Mouse (Mus musculus) neural tube, embryonic 15.5 days (tissue): ENCODE results near the gene AW551984. TPM values are rescaled to one million over a fixed set of nuclear protein-coding genes. Genes with fewer than 3 reads are reported as not detected.

Source experiments
- ATAC-seq: fragments of 200-750 bp; cut with Nextera tagmentation; 2 replicates; pipeline ENCODE4 v1.8.0; 2017; ENCODE audit warnings: mild to moderate bottlenecking, moderate TSS enrichment, moderate library complexity; ENCODE audit not compliant: low FRiP score
- H3K27ac ChIP-seq: fragments of 300-500 bp; sonication (generic); replicated peaks from 2 replicates; pipeline ENCODE4 v1.5.1; 2015; ENCODE audit warnings: mild to moderate bottlenecking, inconsistent platforms
- H3K27me3 ChIP-seq: fragments of 300-500 bp; sonication (generic); replicated peaks from 2 replicates; pipeline ENCODE4 v1.6.1; 2015; ENCODE audit warnings: inconsistent platforms
- H3K36me3 ChIP-seq: fragments of 300-500 bp; sonication (generic); 2 replicates; pipeline ENCODE4 v1.6.1; 2015; ENCODE audit warnings: inconsistent platforms
- H3K4me1 ChIP-seq: fragments of 300-500 bp; sonication (generic); 2 replicates; pipeline ENCODE4 v1.6.1; 2015; ENCODE audit warnings: inconsistent platforms
- H3K4me2 ChIP-seq: fragments of 300-500 bp; sonication (generic); 2 replicates; pipeline ENCODE4 v1.6.1; 2015; ENCODE audit warnings: inconsistent platforms, mild to moderate bottlenecking, moderate library complexity
- H3K4me3 ChIP-seq: fragments of 300-500 bp; sonication (generic); replicated peaks from 2 replicates; pipeline ENCODE4 v1.5.1; 2015; ENCODE audit warnings: mild to moderate bottlenecking, inconsistent platforms
- H3K9ac ChIP-seq: fragments of 300-500 bp; sonication (generic); replicated peaks from 2 replicates; pipeline ENCODE4 v1.6.1; 2015; ENCODE audit warnings: mild to moderate bottlenecking, inconsistent platforms
- H3K9me3 ChIP-seq: fragments of 300-500 bp; sonication (generic); replicated peaks from 2 replicates; pipeline ENCODE4 v1.6.1; 2016; ENCODE audit warnings: inconsistent platforms
- WGBS: fragments of 180-500 bp; shearing (Covaris S2); methylation state at CpG from one replicate; pipeline ENCODE4 v1.1.7; 2015; ENCODE audit warnings: mixed read lengths; 5-methylcytosine and 5-hydroxymethylcytosine counted together
- polyA plus RNA-seq: library from polyadenylated mRNA; unstranded; fragments of >200 nt; fragmentation: Nextera tagmentation; extraction: Ambion mirVana; gene quantifications from 2 replicates; pipeline ENCODE4 v1.2.1, GENCODE M21; 2015

AW551984 gene
- polyA plus RNA-seq: 169 and 187 TPM in 2 replicates

DNA sequence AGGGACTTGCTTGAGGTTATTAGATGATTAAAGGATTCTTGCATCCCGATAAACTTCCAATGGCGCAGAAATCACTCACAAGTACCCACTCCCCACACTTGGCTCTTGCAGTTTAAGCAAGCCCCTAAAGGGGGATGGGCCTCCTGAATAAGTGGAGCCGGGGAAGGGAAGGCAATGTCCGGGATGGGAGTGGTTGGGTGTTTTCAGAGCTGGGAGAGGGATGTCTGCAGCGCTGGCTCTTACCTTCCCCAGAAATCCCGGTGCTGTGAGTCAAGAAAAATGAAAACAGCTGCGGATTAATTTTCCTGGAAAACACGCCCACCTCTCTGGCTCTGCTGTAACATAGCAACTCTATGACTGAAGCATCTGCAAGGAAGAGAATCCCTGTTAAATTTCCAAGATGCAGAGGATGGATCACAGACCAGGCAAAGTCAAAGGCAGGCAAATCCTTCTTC is at the start of gene AW551984:
TSS of gene AW551984 (minus strand) at position 405 of the 455 bp plus-strand sequence.
- H3K9me3 ChIP-seq: no peaks in the 10 kb centered on the region
- peak within 1 kb of the TSS; percentile 54 for H3K9ac ChIP-seq
- peak; percentile 53 for ATAC-seq
- H3K27ac ChIP-seq: peak within 1 kb of the TSS; percentile 83
- under 1% methylated on average over 8 of the region's 8 CpGs for WGBS
- H3K4me2 ChIP-seq: peak within 1 kb of the TSS; percentile 93
- peaks cover 14% of the 10 kb centered on the region for H3K4me1 ChIP-seq
- H3K36me3 ChIP-seq: peaks cover 6% of the 10 kb centered on the region
- H3K4me3 ChIP-seq: peak within 1 kb of the TSS; percentile 50
- no peaks in the 10 kb centered on the region for H3K27me3 ChIP-seq

DNA sequence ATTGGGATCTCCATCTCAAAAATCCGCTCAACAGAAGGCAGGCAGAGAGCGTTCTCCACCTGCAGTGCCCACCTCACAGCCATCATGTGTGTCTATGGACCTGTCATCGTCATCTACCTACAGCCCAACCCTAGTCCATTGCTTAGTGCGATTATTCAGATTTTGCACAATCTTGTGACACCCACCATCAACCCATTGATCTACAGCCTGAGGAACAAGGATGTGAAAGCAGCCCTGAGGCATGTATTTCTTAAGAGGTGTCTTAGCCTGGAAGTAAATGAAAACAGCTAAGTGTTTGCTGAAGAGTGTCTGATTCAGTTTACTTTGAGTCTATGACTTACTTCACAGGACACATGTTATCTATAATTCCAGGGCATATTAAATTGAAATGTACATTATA is 43.2 kb upstream of the AW551984 start:
- ATAC-seq: no peak
- WGBS: 92% methylated on average over 4 of the region's 4 CpGs

DNA sequence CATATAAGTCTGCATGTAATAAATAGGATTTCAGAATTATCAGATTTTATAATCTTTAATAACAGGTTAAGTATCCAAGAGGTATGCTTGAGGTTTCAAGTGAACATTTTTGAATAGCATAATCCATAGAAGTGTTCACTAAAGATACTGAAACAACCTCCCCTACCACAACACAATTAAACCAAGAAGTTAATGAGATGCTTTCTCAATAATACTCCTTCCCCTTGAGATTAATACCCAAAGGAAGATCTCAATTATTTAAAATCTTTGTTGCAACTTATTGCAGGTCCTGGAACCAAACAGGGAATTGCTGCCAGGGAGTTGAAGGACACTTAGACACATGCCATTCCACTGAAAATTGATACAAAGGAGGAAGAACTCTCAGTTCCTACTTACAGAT is 40.6 kb upstream of the AW551984 start, which contains the start of gene Olfr961:
TSS of gene Olfr961 (plus strand) at position 301 of the 400 bp plus-strand sequence.
- ATAC-seq: no peak
- H3K9me3 ChIP-seq: no peaks in the 10 kb centered on the region
- no peak within 1 kb of the TSS for H3K4me3 ChIP-seq
- no peak within 1 kb of the TSS for H3K9ac ChIP-seq
- H3K27me3 ChIP-seq: no peaks in the 10 kb centered on the region
- H3K36me3 ChIP-seq: no peaks in the 10 kb centered on the region
- no peaks in the 10 kb centered on the region for H3K4me1 ChIP-seq
- H3K27ac ChIP-seq: no peak within 1 kb of the TSS
- H3K4me2 ChIP-seq: no peak within 1 kb of the TSS

More for the DNA sequence above, 43.2 kb upstream of the AW551984 start:
- Histone ChIP-seq H3K9me3 (no peaks in the 10 kb centered on the region), H3K4me2 (no peak overlapping the region), H3K36me3 (no peaks in the 10 kb centered on the region), H3K9ac (no peak overlapping the region), H3K4me1 (no peaks in the 10 kb centered on the region), H3K27ac (no peak overlapping the region), H3K27me3 (no peaks in the 10 kb centered on the region), H3K4me3 (no peak overlapping the region)

DNA sequence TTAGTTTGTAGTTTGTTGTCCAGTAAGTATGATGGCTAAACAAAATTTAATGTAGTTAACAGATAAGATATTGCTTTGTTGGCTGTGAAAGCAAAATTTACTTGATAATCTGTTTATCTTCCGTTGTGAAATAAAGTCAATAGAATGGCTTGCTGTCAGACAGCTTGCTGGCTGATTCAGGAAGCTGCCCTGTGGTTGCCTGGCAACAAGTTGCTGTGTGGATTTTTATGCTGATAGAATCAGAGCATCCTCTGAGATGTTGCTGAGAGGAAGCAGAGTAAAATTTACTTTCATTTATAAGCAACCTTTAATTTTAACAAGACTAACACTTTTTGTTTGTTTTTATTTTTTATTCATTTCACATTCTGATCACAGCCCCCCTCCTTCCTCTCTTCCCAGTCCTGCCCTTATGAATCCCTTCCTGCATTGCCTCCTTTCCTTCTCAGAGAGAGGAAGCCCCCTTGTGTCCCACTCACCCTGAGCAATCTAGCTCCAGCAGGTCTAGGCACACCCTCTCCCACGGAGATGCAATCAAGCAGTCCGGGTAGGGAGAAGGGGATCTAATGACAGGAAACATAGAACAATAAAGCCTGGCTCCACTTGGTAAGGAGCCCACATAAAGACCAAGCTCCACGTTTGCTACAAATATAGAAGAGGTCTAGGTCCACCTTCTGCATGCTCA is 29.9 kb upstream of the AW551984 start:
- no peak overlapping the region for H3K4me3 ChIP-seq
- no peaks in the 10 kb centered on the region for H3K27me3 ChIP-seq
- H3K9ac ChIP-seq: no peak overlapping the region
- no peaks in the 10 kb centered on the region for H3K36me3 ChIP-seq
- WGBS: 12% methylated on average over 4 of the region's 4 CpGs
- H3K9me3 ChIP-seq: no peaks in the 10 kb centered on the region
- 0 out of 2 replicates have a peak overlapping the region, but pooled peaks have one; percentile 15 for H3K4me2 ChIP-seq
- ATAC-seq: peak; percentile 87
- H3K27ac ChIP-seq: peak overlapping the region; percentile 68; the same call in 1 of the 2 replicates
- H3K4me1 ChIP-seq: peaks cover 3% of the 10 kb centered on the region

DNA sequence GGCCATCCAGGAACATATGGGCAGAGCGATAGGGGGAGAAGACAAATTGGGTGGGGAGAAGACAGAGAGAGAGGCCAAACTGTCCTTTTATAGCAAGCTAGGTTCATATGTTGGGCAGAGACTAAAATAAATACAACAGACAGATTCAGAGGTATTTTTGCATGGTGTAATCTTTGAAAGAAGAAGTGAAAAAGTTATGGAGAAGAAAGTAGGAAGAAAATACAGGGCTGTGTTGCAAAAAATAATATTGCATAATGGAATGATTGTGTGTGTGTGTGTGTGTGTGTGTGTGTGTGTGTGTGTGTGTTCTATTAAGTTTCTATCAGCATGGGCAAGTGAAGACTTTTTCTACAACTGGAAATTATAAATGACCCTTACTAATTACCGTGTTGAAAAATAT is 24.9 kb upstream of the AW551984 start:
- no peak overlapping the region for H3K9ac ChIP-seq
- H3K4me2 ChIP-seq: no peak overlapping the region
- H3K9me3 ChIP-seq: no peaks in the 10 kb centered on the region
- H3K4me3 ChIP-seq: no peak overlapping the region
- peaks cover under 1% of the 10 kb centered on the region; the same call in 1 of the 2 replicates for H3K4me1 ChIP-seq
- H3K27me3 ChIP-seq: no peaks in the 10 kb centered on the region
- no peak overlapping the region for H3K27ac ChIP-seq
- WGBS: 94% methylated on average over 2 of the region's 2 CpGs
- no peak for ATAC-seq
- H3K36me3 ChIP-seq: no peaks in the 10 kb centered on the region

DNA sequence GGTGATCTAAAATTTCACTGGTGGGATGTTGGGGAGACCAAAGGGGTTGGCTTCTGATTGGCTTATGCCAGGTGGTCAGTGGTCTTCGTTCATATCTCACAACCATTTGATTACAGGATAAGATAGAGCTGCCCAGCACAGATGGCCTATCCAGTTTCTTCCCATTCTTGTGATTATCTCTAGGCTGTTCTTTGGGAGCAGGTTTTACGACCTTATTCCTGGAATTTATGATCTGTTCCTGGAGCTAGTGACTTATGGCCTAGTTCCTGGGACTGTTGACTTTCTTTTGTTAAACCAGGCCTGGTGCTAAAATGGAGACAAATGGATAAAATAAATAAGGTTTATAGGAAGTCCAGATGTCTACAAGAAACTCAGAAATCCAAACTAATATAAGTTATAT is 20.5 kb upstream of the AW551984 start:
- H3K4me1 ChIP-seq: no peaks in the 10 kb centered on the region
- no peak overlapping the region for H3K9ac ChIP-seq
- H3K36me3 ChIP-seq: no peaks in the 10 kb centered on the region
- no peaks in the 10 kb centered on the region for H3K9me3 ChIP-seq
- no peak overlapping the region for H3K4me2 ChIP-seq
- no peak overlapping the region for H3K4me3 ChIP-seq
- H3K27me3 ChIP-seq: no peaks in the 10 kb centered on the region
- 52% methylated on average over 2 of the region's 2 CpGs for whole genome bisulfite sequencing
- no peak for ATAC-seq
- H3K27ac ChIP-seq: no peak overlapping the region

DNA sequence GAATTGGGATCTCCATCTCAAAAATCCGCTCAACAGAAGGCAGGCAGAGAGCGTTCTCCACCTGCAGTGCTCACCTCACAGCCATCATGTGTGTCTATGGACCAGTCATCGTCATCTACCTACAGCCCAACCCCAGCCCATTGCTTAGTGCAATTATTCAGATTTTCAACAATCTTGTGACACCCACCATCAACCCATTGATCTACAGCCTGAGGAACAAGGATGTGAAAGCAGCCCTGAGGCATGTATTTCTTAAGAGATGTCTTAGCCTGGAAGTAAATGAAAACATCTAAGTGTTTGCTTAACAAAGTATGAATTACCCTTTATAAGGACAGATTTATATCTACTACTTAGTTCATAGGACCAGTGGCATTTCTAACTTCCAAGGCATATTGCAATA is 19.6 kb upstream of the AW551984 start:
- Histone ChIP-seq H3K4me1 (no peaks in the 10 kb centered on the region), H3K9ac (no peak overlapping the region), H3K9me3 (no peaks in the 10 kb centered on the region; the same call in 1 of the 2 replicates), H3K4me2 (no peak overlapping the region), H3K27me3 (no peaks in the 10 kb centered on the region), H3K36me3 (no peaks in the 10 kb centered on the region), H3K4me3 (no peak overlapping the region), H3K27ac (no peak overlapping the region)
- ATAC-seq: no peak
- 92% methylated on average over 3 of the region's 3 CpGs for WGBS

DNA sequence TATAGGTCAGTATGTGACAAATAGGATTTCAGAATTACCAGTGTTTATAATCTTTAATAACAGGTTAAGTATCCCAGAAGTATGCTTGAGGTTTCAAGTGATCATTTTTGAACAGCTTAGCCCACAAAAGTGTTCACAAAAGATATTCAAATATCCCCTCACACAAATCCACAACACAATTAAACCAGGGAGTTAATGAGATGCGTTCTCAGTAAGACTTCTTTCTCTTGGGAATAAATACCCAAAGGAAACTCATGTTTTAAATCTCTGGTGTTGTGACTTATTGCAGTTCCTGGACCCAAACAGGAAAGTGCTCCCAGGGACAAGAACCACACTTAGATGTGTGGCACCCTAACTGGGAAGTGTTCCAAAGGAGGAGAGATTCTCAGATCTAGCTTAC is 16.9 kb upstream of the AW551984 start, which contains the start of gene Olfr960:
TSS of gene Olfr960 (plus strand) at position 301 of the 400 bp plus-strand sequence.
- no peak within 1 kb of the TSS for H3K9ac ChIP-seq
- no peak within 1 kb of the TSS for H3K4me2 ChIP-seq
- no peak for ATAC-seq
- H3K9me3 ChIP-seq: no peaks in the 10 kb centered on the region; the same call in 1 of the 2 replicates
- no peak within 1 kb of the TSS for H3K4me3 ChIP-seq
- no peaks in the 10 kb centered on the region for H3K36me3 ChIP-seq
- no peaks in the 10 kb centered on the region for H3K4me1 ChIP-seq
- H3K27me3 ChIP-seq: no peaks in the 10 kb centered on the region
- 82% methylated on average over 1 of the region's 1 CpGs for WGBS
- H3K27ac ChIP-seq: no peak within 1 kb of the TSS

DNA sequence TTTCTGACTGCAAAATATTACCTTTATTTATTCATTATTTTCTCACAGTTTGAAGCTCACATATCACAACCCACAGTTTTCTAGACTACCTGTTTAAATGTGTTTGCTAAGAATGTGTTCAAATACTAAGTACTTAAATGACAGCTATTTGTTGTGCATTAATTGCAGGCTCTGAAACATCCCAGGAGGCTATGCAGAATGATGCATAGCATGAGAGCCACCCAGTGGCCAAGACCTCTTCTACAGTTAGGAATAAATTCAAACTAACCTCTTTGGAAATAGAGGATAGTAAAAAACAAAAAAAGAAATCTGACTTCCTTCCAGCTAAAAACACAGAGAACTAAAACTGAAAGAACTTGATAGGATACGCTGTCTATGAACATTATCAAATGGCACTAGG is 7.8 kb upstream of the AW551984 start:
- H3K4me1 ChIP-seq: no peaks in the 10 kb centered on the region
- no peak for ATAC-seq

DNA sequence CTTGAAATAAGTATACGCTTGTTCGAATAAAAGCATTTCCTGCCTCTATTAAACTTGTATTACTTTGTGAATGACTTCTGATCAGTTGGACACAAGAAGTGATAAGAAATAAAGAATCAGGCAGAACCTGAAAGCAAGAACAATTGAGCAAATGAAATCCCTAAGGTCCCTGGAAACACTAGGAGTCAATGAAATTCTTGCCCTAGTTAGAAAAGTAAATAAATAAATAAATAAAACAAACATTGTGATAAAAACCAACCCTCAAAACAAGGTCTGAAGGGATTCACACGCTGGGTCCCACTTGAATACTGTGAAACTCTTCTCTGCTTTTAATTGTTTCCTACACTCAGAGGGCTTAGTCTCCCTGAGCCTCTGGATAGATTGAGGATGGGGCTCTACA is 6.2 kb upstream of the AW551984 start, which contains the start of gene Olfr148:
TSS of gene Olfr148 (plus strand) at position 301 of the 400 bp plus-strand sequence.
- ATAC-seq: no peak
- Histone ChIP-seq H3K9ac (no peak within 1 kb of the TSS), H3K36me3 (no peaks in the 10 kb centered on the region), H3K27ac (no peak within 1 kb of the TSS), H3K27me3 (no peaks in the 10 kb centered on the region), H3K4me1 (no peaks in the 10 kb centered on the region), H3K4me3 (no peak within 1 kb of the TSS), H3K4me2 (no peak within 1 kb of the TSS), H3K9me3 (no peaks in the 10 kb centered on the region)
- WGBS: 80% methylated on average over 3 of the region's 3 CpGs

More for the DNA sequence above, 7.8 kb upstream of the AW551984 start:
- H3K27ac ChIP-seq: no peak overlapping the region
- no peaks in the 10 kb centered on the region for H3K36me3 ChIP-seq
- H3K4me2 ChIP-seq: no peak overlapping the region
- no peak overlapping the region for H3K9ac ChIP-seq
- no peak overlapping the region for H3K4me3 ChIP-seq
- H3K9me3 ChIP-seq: no peaks in the 10 kb centered on the region
- H3K27me3 ChIP-seq: no peaks in the 10 kb centered on the region
- 68% methylated on average over 1 of the region's 1 CpGs for WGBS

DNA sequence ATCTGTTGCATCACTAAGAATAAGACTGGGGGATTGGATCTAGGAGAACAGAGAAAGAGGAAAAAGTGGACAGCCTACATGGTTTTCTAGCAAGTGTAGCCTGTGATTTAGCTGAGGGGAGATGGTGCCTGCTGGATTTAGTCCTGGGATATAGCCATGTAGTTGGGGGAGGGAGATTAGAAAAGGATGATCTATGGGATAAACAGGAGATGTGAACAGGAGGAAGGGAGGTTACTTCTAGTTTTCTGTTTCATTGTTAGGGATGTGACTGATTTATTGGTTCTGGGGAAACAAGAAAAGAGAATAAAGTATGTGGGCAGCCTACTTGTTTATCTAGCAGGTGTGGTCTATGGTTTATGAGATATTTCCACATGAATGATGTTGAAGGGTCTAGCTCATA is 4.3 kb upstream of the AW551984 start:
- Histone ChIP-seq H3K9me3 (no peaks in the 10 kb centered on the region), H3K4me1 (peaks cover 8% of the 10 kb centered on the region), H3K4me3 (no peak overlapping the region), H3K9ac (no peak overlapping the region), H3K4me2 (no peak overlapping the region), H3K27ac (no peak overlapping the region), H3K27me3 (no peaks in the 10 kb centered on the region), H3K36me3 (no peaks in the 10 kb centered on the region)
- no peak for ATAC-seq

DNA sequence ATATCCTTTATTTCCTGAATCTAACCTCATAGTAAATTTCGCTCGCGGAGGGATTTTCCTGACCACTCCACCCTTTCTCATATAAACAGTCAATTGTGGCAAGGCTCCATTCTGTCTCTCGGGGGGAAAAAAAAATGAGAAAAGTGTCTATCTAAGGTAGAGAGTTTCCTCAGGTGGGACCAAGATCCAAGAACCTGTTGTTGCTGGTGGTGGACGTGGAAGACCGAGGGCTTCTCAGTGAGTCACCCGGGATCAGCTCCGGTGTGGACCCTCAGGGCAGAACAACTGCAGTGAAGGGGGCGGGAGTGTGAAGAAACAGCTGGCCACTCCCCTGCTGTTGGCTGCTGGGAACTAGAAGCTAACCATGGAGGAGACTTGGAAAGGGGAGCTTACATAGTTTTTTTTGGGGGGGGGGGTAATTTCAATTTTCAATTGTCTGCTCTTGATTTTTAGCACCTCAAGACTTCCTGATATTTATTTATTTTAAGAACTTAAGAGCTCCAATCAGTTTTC is 814 bp downstream of the AW551984 start:
- ATAC-seq: peak; percentile 79
- H3K9ac ChIP-seq: peak overlapping the region; percentile 54

More for the DNA sequence above, 814 bp downstream of the AW551984 start:
- Histone ChIP-seq H3K4me1 (peaks cover 14% of the 10 kb centered on the region), H3K36me3 (peaks cover 6% of the 10 kb centered on the region), H3K27me3 (no peaks in the 10 kb centered on the region), H3K27ac (peak overlapping the region; percentile 83), H3K4me2 (peak overlapping the region; percentile 93), H3K9me3 (no peaks in the 10 kb centered on the region), H3K4me3 (peak overlapping the region; percentile 50)
- 1% methylated on average over 9 of the region's 9 CpGs for WGBS
